Mouse (Mus musculus) cortical plate, adult 2 months (tissue): ENCODE data around the gene Tifab.

Experiments used
- CTCF ChIP-seq: fragments of 200-500 bp; IDR thresholded peaks from 2 replicates; pipeline ENCODE4 v1.5.1; 2011; ENCODE audit warnings: mild to moderate bottlenecking, control low read depth, low read length; ENCODE audit not compliant: insufficient read depth; ENCODE audit errors: extremely low read depth
- POLR2A ChIP-seq: fragments of 200-500 bp; IDR thresholded peaks from 2 replicates; pipeline ENCODE4 v1.6.1; 2011; ENCODE audit warnings: mild to moderate bottlenecking, low read length, control low read depth; ENCODE audit not compliant: insufficient read depth; ENCODE audit errors: extremely low read depth

DNA sequence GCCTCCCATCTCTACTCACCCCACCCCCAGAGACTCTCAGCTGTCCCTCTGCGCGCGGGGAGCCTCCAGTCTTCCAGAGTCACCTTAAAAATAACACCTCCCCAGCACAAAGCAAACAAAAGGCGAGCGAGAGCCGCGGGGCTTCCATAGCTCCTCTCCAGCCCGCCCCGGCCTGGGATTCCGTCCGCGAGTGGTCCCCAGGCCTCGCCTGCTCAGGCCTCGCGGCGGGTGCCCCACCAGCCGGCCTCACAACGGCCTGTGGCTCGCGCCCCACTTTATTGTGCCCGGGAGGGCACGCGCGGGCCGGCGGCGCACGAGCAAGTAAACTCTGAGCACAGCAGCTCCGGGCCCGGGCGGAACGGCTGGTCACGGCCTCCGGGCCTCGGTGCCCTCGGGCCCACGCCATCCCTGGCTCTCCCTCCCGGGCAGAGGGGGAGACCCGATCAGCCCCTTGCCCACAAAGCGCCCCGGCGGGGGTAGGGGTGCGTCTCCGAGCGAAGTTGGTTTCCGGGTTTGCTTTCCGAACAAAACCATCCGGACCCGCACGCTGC, 44.0 kb downstream of the Tifab start:
- no peak for TF ChIP-seq CTCF
- no peak for TF ChIP-seq POLR2A
